ENCODE assay signal across 8 mouse cellular contexts in the genomic region with DNA sequence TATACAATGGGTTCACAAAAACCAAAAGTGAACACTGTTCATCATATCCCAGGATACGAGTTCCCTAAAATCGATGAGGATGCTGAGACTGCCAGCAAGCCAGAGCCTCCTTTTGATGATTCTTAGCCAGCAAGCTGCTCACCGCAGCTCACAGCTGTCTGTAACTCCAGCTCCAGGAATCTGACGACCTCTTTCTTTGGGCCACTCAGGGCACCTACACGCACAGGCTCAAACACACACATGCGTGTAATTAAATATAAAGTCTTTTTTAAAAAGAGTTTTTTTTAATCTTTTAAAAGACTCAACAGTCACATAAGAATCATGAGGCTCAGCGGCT.
A peak's percentile ranks its signal among the peaks of the same experiment; 100 is the strongest.
DNase-seq lines count a peak whose midpoint lies in the region; ATAC-seq and TF ChIP-seq lines count a peak whose summit lies in the region.

No protein-coding gene starts in this region.

- TF ChIP-seq CTCF in lung, embryonic 14.5 days (IDR thresholded peaks at IDR 0.05; ENCODE audit: low read depth), result no peak
- no peak for TF ChIP-seq CTCF in intestine, postnatal 0 days (IDR thresholded peaks at IDR 0.05; ENCODE audit: low read depth)

- H3K4me3 ChIP-seq in lung, embryonic 14.5 days (ENCODE audit: low read depth, low read length), result peak overlapping the region; percentile 41; the same call in 1 of the 2 replicates
- H3K4me3 ChIP-seq in embryonic facial prominence, embryonic 15.5 days (replicated peaks), result peak overlapping the region; percentile 47; the same call in 1 of the 2 replicates
- peak overlapping the region; percentile 40 for H3K4me3 ChIP-seq in intestine, postnatal 0 days (ENCODE audit: low read depth, low read length)

- peak overlapping the region; percentile 84 for H3K4me2 ChIP-seq in lung, embryonic 14.5 days
- H3K4me2 ChIP-seq in embryonic facial prominence, embryonic 15.5 days (replicated peaks), result peak overlapping the region; percentile 83
- peak overlapping the region; percentile 78 for H3K4me2 ChIP-seq in intestine, postnatal 0 days (replicated peaks; ENCODE audit: low read depth)

- DNase-seq in lung, embryonic 14.5 days, result no peak
- no peak for DNase-seq in lung, postnatal 10 days
- DNase-seq in naive thymus-derived CD4-positive, alpha-beta T cell, adult 2 months (ENCODE audit: low read depth), result peak; percentile 39
- no peak for DNase-seq in adrenal gland, adult 2 months
- DNase-seq in right cerebral cortex, postnatal 25 days, result no peak
- DNase-seq in left cerebral cortex, adult 8-10 months (ENCODE audit: low spot score in 2 of 2), result no peak

- no peak for ATAC-seq in lung, embryonic 14.5 days (ENCODE audit: insufficient read depth)
- no peak for ATAC-seq in embryonic facial prominence, embryonic 15.5 days (ENCODE audit: insufficient number of reproducible peaks, low FRiP score, low TSS enrichment, low read depth)
- no peak for ATAC-seq in intestine, postnatal 0 days

- H3K27me3 ChIP-seq in lung, embryonic 14.5 days (ENCODE audit: insufficient read depth, low read length), result no peaks in the 10 kb centered on the region
- no peaks in the 10 kb centered on the region for H3K27me3 ChIP-seq in embryonic facial prominence, embryonic 15.5 days
- no peaks in the 10 kb centered on the region for H3K27me3 ChIP-seq in intestine, postnatal 0 days (replicated peaks; ENCODE audit: control insufficient read depth, insufficient read depth, low read length)

- no peaks in the 10 kb centered on the region for H3K9me3 ChIP-seq in lung, embryonic 14.5 days (ENCODE audit: low read depth, low read length)
- H3K9me3 ChIP-seq in embryonic facial prominence, embryonic 15.5 days (replicated peaks), result no peaks in the 10 kb centered on the region
- no peaks in the 10 kb centered on the region for H3K9me3 ChIP-seq in intestine, postnatal 0 days (ENCODE audit: control insufficient read depth)

- 38% methylated on average over 7 of the region's 7 CpGs for WGBS in lung, embryonic 14.5 days
- 22% methylated on average over 7 of the region's 7 CpGs for WGBS in embryonic facial prominence, embryonic 15.5 days
- 40% methylated on average over 7 of the region's 7 CpGs for WGBS in intestine, postnatal 0 days

- peak overlapping the region; percentile 52; the same call in 1 of the 2 replicates for H3K9ac ChIP-seq in lung, embryonic 14.5 days
- no peak overlapping the region for H3K9ac ChIP-seq in embryonic facial prominence, embryonic 15.5 days
- 0 out of 2 replicates have a peak overlapping the region, but pooled peaks have one; percentile 13 for H3K9ac ChIP-seq in intestine, postnatal 0 days (ENCODE audit: low read depth, low read length)

- no peaks in the 10 kb centered on the region for H3K36me3 ChIP-seq in lung, embryonic 14.5 days (ENCODE audit: insufficient read depth)
- no peaks in the 10 kb centered on the region for H3K36me3 ChIP-seq in embryonic facial prominence, embryonic 15.5 days
- no peaks in the 10 kb centered on the region for H3K36me3 ChIP-seq in intestine, postnatal 0 days (ENCODE audit: control insufficient read depth, insufficient read depth)

- peaks cover 8% of the 10 kb centered on the region; the same call in 1 of the 2 replicates for H3K4me1 ChIP-seq in lung, embryonic 14.5 days (ENCODE audit: insufficient read depth)
- peaks cover 9% of the 10 kb centered on the region; the same call in 1 of the 2 replicates for H3K4me1 ChIP-seq in embryonic facial prominence, embryonic 15.5 days
- peaks cover 9% of the 10 kb centered on the region; the same call in 1 of the 2 replicates for H3K4me1 ChIP-seq in intestine, postnatal 0 days (replicated peaks; ENCODE audit: control insufficient read depth, insufficient read depth, low read length)

- no peak overlapping the region for H3K27ac ChIP-seq in lung, embryonic 14.5 days (ENCODE audit: low read depth)
- no peak overlapping the region for H3K27ac ChIP-seq in embryonic facial prominence, embryonic 15.5 days (replicated peaks)
- peak overlapping the region; percentile 70; the same call in 1 of the 2 replicates for H3K27ac ChIP-seq in intestine, postnatal 0 days (ENCODE audit: low read depth, low read length)
